Mouse (Mus musculus): Measurements from ENCODE around the gene Psma3. TPM values are rescaled to one million over a fixed set of nuclear protein-coding genes. Genes with fewer than 3 reads are reported as not detected.
"Not testable (repeated sequence)": the region's sequence is repeated elsewhere in the genome, so short reads cannot be mapped to it uniquely, and the experiment has no call there.

Psma3 gene
- polyA plus RNA-seq, 1 experiment, result 25.2 TPM

DNA sequence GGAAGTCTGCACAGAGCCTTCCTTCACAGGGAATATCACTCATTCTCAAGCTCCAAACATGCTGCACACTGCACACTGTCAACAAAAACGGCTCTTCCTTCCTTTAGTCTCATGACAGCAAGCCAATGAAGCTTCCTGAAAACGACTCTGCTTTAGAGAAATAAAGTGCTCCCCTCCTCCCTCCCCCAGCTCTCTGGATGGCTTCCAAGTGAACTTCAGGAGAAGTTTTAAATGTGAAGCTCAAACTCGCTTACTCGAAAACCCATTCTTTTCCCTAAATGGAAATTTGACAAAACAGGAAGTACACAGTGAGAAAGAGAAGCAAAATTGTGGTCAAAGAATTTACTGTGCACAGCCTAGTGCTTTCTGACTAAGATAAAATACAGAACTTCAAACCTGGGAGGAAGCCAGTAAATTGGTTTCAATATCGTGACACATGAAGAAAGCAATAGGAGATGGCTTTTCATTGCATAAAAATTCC lies 25.0 kb downstream of the Psma3 start:
- DNase-seq (ENCODE audit: low read depth, low spot score), result no peak
- WGBS, result 3% methylated on average over 5 of the region's 5 CpGs

DNA sequence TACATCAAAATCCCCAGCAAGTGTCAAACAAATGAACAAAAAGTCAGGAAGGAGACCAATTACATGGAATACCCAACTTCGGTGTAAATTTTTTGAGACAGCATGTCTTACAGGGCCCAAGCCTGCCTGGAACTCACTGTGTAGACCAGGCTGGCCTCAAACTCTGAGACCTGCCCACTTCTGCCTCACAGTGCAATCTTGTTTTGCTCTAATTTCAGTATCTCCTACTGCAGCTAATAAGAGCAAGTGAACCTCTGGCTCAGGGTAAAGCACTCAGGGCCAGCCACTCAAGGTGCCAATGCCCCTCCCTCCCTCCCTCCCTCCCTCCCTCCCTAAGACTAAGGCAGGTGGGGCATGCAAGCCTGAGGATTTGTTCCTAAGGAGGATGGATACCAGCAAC lies 25.9 kb downstream of the Psma3 start:
- no peak for DNase-seq (ENCODE audit: low read depth, low spot score)
- WGBS, result 65% methylated on average over 1 of the region's 1 CpGs

DNA sequence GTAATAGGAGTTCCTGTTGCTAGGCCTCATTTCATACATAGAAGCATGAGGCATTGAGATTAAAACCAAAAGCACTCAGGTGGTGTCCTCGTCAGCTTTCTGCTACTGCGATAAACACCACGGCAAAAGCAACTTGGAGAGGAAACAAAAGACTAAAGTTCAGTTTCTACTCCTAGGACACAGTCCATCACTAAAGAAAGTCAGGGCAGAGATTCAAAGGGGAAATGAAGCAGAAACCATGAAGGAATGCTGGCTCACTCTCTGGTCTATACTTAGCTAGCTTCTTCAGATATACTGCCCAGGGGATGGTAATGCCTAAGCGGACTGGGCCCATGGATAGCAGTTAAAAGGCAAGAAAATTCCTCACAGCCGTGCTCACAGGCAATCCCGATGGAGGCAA lies 27.0 kb downstream of the Psma3 start:
- WGBS, result 63% methylated on average over 6 of the region's 6 CpGs
- DNase-seq (ENCODE audit: low read depth, low spot score), result no peak

DNA sequence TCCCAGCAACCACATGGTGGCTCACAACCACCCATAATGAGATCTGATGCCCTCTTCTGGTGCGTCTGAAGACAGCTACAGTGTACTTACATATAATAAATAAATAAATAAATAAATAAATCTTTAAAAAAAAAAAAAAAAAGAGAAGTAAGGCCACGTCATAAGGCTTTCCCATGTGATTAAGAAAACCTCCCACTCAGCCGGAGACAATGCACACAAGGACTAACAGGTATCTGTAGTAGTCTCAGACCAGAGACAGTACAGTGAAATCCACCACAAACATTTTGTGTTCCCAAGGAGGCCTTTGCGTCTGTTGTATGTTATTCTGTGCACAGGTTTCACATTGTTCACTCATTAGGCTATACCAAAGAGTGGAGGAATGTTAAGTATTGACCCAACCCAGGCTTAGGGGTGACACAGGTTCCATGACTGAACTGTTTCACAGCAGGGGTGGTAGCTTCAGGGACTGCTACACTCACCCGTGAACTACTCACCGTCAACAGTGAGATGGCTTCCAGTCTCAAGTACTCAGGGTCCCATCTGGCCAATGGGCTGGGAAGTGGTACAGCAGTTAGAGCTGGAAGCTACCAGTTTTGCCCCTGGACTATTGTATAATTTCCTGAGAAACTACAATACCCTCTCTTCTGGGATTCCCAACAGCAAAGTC lies 29.5 kb downstream of the Psma3 start:
- 87% methylated on average over 5 of the region's 6 CpGs for WGBS
- DNase-seq (ENCODE audit: low read depth, low spot score), result no peak

DNA sequence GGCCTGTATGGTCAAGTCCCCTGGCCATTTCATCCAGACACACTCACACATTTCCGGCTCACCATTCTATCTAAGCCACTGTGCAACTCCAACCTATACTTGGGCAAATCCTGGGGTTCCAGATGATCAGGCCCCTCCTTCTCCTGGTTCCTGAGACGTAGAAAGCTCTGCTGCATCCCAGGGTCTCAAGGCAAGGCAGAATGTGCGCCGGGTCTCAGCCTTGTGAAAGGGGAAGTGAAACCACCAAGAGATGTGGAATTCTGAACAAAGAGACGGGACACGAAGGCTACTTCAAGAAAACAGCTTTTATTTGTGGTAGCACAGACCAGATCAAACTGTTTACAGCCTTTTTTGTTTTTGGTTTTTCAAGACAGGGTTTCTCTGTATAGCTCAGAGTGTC lies 31.7 kb downstream of the Psma3 start:
- no peak for DNase-seq (ENCODE audit: low read depth, low spot score)
- 88% methylated on average over 6 of the region's 6 CpGs for WGBS

DNA sequence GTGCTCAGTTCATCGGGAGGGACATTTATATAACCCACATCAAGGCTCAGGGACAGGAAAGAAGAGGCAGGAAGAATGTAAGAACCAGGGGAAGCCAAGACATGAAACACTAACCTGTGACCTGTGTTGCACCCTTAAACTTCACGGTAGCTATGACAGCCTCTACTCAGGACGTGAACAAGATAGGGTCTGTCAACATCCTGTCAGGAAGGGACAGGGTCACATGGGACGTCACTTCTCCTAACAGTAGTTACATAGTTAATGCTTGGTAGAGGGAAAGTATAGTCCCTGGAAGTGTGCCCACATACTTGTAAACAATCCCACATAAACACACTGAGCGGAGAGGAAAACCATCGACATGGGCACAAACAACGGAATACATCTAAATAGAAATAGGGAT lies 32.5 kb downstream of the Psma3 start:
- DNase-seq (ENCODE audit: low read depth, low spot score), result no peak
- WGBS, result 67% methylated on average over 7 of the region's 7 CpGs

DNA sequence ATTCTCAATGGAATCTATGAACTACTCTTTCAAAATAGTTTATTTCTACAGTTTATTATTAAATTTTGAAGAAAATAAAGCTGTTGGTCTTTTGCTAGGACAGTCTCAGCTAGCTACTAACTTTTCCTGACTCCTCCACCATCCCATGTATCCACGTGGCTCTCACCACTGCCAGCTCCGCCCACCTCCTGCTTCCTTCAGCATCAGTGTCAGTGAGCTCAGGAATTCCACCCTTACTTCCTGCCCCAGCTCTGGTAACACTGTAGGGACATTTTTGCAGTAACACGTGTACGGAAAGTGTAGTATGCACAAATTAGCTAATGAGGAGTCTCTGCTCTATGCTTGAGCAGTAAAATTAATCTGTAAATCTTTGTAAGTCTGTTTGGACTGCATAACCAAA lies 35.3 kb downstream of the Psma3 start:
- WGBS, result 39% methylated on average over 4 of the region's 4 CpGs

DNA sequence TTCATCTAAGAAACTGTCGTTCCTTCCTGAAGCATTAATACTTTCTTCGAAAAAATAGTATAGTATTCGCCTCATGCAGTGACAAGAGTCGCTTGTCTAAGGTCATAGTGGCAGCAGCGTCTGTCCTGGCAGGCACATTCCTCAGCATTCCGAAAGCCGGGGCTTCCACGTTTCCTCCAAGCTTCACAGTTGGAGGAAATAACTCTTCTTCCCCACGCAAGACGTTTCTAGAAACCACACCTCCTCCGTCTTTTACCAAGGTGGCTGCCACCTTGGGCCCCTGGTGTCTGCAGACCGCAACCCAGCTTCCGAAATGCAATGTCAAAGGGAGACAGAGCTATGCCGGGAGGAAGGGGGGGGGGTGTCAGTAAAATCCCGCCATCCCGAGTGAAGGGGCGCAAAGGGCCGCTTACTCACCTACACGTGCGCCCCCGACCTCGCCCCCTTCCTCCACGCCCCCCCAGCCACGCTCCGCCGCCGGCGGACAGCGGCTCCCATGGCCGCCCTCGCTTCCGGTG lies 40.5 kb downstream of the Psma3 start:
- DNase-seq (ENCODE audit: low read depth, low spot score), result no peak
- 2% methylated on average over 31 of the region's 32 CpGs for WGBS

More for the DNA sequence above, 35.3 kb downstream of the Psma3 start:
- DNase-seq (ENCODE audit: low read depth, low spot score), result no peak

DNA sequence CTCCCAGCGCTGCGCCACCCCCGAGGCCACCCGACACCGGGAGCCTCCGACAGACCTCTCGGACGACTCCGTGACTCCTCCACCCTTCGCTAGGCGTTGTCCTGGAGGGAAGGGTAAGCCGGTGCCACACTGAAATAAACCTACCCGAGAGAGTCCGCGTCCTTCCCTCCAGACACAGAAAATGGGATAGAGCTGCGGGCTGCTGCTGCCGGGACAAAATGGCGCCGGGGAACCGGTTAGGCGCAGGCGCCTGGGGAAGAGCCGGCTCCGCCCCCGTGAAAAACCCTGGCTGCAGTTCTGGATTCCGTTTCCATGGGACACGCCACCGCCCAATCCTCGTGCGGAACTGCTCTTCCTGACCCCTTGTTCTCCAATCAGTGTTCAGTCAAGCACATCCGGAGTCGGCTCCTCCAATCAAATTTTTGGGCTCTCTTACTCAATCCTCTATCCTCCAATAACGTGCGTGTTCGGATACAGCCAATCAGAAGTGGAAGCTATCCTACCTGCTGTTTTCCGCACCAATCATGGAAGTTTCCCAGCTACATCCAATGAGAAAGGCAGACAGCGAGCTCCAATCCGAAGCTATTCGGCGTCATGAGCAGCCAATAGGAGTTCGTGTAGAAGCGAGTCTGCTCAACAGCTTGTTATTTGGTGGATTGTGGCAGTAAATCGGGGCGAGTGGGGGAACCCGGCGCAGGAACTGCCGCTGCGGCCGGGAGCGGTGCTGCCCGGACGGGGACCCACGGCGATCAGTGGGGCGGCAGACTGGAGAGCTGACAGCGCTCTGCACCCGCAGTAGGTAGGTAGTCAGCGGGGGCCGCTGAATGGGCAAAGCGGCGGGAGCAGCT lies 41.2 kb downstream of the Psma3 start, which contains the start of gene Arid4a:
Gene Arid4a, plus strand, starts transcription at position 628 of the 848 bp plus-strand sequence.
- peak; percentile 100 for DNase-seq (ENCODE audit: low read depth, low spot score)
- WGBS, result under 1% methylated on average over 61 of the region's 61 CpGs

DNA sequence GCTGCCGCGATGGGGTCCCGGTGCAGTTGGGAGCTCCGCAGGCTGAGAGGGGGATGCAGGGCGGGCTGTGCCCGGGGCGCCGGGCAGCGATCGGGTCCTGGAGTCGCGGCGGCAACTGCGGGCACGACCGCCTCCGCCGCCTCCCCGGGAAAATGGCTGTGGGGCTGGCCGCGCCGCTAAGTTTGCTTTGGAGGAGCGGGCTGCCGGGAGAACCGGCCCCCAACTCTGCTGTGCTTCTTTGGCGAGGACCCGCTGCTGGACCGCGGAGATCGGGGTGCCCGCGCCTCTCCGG lies 41.7 kb downstream of the Psma3 start:
- WGBS, result under 1% methylated on average over 33 of the region's 33 CpGs
- no peak for DNase-seq (ENCODE audit: low read depth, low spot score)

DNA sequence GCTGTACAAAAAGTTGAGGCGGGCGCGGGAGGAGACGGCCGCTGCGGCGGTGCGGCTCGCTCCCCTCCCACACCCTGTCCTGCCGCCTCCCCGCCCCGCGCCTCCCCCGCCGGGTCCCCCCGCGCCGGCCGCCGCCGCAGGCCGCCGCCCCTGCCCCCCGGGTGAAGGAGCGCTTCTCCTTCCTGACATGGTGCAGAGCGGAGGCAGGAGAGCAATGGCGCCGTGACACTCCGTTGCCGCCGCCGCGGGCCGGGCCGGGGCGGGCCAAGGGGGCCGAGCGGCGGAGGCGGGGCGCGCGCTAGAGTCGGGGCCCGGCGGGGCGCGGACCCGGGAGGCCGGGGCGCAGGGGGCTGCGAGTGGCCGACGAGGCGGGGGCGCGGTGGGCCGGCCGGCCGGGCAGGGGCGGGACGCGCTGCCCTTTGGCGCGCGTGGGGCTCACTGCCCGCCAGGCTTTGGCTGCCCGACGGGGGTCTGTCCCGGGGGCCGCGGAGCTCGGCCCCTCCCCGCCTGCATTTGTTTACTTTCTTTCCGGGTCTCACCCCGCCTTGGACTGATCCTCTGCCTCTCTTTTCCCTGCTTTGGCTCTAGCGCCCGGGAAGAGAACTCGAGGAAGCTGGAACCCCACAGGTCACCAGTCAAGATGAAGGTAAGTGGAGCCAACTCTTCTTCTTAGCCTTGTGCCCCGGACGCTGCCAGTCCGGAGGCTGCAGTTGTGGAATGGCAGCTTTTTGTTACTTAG lies 42.3 kb downstream of the Psma3 start:
- WGBS, result 2% methylated on average over 72 of the region's 82 CpGs
- no peak for DNase-seq (ENCODE audit: low read depth, low spot score)

DNA sequence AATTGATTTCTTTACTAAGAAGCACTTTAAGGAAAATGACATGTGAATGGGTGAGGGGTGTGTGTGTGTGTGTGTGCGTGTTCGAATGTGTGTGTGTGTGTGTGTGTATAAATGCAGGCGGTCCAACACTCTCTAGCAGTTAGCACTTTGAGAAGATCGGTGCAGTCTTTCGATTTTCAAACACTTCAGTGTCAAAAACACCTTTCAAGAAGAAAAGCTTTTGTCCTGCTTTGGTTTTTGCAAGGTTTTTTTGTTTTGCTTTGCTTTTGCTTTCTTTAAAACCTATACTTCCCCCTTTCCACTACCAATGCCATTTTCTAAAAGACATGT lies 42.8 kb downstream of the Psma3 start:
- WGBS, result under 1% methylated on average over 5 of the region's 5 CpGs
- no peak for DNase-seq (ENCODE audit: low read depth, low spot score)

DNA sequence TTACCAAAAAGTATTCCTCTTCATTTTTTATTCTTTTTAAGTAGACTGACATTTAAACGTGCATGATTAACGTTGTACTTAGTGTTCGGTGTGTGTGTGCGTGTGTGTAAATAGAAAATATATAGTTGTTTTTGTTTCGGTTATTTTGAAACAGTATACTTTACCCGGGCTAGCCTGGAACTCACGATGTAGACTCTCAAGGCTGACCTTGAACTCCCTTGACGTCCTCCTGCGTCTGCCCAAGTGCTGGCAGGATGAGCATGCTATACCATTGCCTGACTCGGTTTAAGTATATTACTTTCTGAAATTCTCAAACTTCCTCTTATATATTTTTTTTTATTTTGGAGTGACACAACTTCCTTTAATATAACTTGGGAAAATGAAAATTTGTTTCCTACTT lies 43.4 kb downstream of the Psma3 start:
- no peak for DNase-seq (ENCODE audit: low read depth, low spot score)
- WGBS, result 42% methylated on average over 10 of the region's 10 CpGs

DNA sequence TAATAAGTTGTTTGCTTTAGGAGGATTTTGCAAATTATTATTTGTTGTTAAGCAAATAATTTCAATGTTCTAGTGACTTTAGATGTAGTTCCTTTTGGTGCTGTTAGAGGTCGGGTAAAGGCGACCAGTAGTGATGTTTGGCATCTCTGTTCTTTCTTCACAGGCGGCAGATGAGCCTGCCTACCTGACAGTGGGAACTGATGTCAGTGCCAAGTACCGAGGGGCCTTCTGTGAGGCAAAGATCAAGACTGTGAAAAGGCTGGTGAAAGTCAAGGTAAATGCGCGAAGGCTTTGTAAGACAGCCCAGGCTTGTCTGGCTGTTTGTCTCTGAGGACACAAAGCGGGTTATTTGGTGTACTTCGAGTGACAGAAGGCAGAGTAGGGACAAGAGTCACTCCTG lies 44.8 kb downstream of the Psma3 start:
- no peak for DNase-seq (ENCODE audit: low read depth, low spot score)
- WGBS, result 91% methylated on average over 8 of the region's 8 CpGs

DNA sequence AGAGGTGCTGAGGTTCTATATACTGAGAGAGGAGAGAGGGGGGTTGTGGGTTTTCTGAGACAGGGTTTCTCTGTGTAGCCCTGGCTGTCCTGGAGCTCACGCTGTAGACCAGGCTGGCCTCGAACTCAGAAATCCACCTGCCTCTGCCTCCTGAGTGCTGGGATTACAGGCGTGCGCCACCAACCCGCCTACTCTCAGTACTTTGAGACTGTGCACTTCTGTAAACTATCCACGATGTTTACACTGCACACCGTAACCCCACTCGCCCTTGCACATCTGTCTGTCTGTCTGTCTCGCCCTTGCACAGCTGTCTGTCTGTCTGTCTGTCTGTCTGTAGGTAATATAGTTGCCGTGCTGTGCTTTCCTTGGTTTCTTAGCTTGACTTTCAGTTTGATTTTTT lies 50.0 kb downstream of the Psma3 start:
- DNase-seq (ENCODE audit: low read depth, low spot score), result no peak
- WGBS, result 90% methylated on average over 10 of the region's 10 CpGs

DNA sequence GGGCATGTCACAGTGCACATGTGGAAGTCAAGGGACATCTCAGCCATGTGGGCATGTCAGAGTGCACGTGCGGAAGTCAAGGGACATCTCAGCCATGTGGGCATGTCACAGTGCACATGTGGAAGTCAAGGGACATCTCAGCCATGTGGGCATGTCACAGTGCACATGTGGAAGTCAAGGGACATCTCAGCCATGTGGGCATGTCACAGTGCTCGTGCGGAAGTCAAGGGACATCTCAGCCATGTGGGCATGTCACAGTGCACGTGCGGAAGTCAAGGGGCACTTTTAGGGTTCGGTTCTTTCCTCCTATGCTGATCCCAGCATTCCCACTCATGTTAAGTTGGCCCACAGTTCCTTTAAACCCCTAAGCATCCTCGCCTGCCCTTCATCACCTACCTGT lies 53.8 kb downstream of the Psma3 start:
- not testable (repeated sequence) for DNase-seq (ENCODE audit: low read depth, low spot score)
- WGBS, result 88% methylated on average over 8 of the region's 8 CpGs

DNA sequence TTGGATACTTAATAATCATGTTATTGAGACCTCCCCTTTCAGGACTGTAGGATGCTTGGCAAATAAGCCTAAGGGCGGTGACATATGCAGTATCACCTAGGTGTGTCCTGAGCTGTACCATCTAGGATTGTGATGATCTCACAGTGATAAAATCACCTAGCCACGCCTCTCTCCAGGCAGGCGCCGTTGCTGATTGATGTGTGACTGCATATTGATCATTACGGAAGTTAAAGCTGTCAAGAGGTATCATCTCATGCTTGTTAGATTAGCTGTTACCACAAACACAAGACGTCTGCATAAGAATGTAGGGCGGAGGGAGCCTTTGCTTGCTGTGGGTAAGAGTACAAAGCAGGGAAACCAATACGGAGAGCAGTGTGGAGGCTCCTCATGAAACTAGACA lies 55.8 kb downstream of the Psma3 start:
- 69% methylated on average over 8 of the region's 8 CpGs for WGBS
- no peak for DNase-seq (ENCODE audit: low read depth, low spot score)

DNA sequence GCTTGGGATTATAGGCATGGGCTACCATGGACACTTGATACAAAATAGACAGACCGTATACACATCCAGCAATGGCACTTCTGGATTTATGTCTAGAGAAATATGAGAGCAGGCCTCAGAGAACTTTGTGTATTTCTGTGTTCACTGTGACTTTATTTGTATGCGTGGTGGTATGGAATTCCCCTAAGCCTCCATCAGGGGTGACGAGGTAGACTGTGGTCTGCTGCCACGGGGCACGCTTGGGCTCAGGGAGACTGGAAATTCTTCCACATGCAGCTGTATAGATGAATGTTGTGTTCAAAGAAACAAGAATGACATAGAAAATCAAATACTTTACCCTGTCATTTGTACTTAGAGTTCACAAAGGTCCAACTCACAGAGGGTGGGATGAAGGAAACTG lies 56.3 kb downstream of the Psma3 start:
- WGBS, result 94% methylated on average over 5 of the region's 5 CpGs

DNA sequence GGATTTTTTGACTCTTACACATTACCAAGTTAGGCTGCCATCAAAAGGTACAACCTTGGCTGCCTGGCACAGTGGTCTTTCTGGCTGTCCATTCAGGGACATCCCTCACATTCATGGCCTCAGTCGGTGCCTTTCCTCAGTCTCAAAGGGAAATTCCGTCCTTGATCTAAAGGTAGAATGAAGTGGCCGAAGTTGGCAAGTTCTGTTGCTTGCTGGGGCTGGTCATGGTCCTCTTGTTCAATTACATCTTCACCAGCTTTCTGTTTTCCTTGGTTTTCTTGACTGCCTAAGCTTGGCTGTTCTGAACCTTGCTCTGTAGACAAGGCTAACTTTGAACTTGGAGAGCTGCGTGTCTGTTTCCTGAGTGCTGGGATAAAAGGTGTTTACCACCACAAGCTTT lies 61.4 kb downstream of the Psma3 start:
- no peak for DNase-seq (ENCODE audit: low read depth, low spot score)

More for the DNA sequence above, 56.3 kb downstream of the Psma3 start:
- no peak for DNase-seq (ENCODE audit: low read depth, low spot score)

DNA sequence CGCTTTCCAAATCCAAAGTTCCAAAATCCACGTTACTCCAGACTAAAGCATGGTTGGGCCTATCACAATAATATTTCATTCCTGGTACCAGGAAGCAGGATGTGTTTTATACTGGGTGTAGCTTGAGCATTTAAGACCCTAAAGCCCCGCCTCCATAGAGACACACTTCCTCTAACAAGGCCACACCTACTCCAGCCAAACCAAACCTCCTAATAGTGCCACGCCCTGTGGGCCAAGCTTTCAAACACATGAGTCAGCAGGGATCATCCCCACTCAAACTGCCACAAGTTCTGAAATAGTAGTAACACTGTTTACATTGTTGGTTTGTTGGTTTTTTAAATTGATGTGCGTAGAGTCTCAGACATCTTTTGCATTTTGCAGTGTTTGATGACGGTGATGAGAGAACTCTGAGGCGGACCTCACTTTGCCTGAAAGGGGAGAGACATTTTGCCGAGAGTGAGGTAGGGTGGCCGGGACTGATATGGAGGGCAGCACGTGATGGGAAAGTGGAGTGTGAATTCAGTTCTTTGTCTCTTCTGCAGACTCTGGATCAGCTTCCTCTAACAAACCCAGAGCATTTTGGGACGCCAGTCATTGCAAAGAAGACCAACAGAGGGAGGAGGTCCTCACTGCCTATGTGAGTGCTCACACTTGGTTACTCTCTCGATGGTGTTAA lies 62.4 kb downstream of the Psma3 start:
- peak; percentile 90 for DNase-seq (ENCODE audit: low read depth, low spot score)
- WGBS, result 75% methylated on average over 12 of the region's 12 CpGs

More for the DNA sequence above, 61.4 kb downstream of the Psma3 start:
- WGBS, result 95% methylated on average over 4 of the region's 4 CpGs

Data from large intestine, adult 2 months (tissue).